Mouse (Mus musculus): Measurements from ENCODE around the gene Jph3.

Jph3 gene

DNA sequence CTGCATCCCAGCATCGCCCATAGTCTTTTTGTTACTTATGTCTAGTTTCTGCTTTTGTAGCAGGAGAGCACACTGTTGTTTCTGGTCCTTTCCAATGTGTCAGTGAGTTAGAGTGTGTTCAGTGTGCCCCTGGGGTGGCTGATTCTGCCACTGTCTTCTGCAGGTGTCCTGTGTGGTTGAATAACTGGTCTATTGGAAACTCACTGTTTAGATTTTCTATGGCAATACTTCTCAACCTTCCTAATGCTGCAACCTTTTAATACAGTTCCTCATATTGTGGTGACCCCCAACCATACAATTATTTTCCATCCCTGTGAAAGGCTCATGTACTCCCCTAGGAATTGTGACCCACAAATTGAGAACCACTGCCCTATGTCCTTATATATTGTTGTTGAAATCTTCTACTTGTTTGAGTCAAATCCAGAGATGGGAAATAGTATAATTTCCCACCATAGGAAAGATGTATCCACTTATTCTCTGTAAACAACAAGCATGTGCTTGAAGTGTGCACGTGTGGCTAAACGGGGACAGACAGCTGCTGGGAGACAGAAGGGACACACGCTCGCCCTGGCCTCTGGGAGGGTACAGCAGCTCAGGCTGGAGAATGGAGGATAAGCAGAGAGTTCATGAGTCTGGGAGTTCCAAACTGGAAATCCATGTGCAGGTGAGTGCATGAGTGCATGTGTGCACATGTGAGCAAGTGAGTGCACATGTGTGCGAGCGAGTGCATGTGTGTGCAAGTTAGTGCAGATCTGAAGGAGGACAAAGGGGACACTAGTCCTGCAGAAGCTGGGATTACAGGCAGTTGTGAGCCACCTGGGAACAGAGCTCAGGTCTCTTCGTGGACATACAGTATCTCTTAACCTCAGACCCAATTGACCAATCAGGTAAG, 112.9 kb downstream of the Jph3 start:
- no peak for DNase-seq

DNA sequence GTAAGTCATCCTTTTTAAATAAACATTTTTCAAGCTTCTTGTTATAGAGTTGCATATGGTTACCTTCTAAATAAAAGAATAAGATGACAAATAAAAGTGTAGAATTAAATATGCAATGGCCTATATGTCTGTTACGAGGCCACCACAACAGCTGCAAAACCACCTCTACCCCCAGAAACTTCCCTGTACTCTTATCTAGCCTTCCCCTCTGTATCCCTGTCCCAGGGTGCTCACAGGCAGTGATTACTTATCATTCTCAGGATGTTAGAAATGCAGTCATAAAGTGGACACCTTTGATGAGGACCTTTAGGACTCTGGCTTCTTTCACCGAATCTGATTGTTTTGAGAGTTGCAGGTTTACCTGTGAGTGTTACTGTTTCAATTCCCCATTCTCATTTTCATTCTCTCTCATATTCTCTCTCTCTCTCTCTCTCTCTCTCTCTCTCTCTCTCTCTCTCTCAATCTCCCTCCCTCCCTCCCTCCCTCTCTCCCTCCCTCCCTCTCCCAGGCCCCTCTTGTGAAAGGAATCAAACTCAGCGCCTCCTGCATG, 113.8 kb downstream of the Jph3 start:
- DNase-seq = no peak
